Mouse (Mus musculus): ENCODE measurements around the gene Abhd8.

Abhd8 gene

GRCm38 (mm10) chr8:71463188-71464033 lies at the start of gene Abhd8:
TSS of gene Abhd8 (minus strand) at chr8:71463655.
- DNase-seq (ENCODE audit: low spot score) = peak; percentile 94

DNA sequence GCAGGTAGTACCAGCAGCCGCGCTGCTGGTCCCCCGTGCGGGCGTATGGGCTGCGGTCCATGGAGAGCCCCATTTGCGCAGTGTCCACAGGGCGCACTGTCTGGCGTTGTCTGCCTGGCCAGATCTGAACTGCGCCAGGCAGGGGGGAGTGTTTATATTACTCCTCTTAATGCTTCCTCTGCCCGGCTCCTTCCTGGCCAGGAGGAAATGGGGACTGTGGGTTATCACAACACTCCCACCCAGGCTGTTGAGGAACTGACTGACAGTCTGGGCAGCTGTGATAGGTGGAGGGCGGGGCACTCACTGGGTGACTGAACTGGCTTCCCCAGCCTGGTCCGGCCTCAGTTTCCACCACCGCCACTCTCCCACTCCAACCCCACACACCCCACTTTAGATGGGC lies 48.2 kb upstream of the Abhd8 start, which contains the start of gene Plvap:
TSS of gene Plvap (minus strand) at position 109 of the 400 bp plus-strand sequence.
- no peak for DNase-seq (ENCODE audit: low spot score)

- no peak for DNase-seq (ENCODE audit: low spot score)
Observed at GRCm38 (mm10) chr8:71509316-71509715, 45.9 kb upstream of the Abhd8 start.

DNA sequence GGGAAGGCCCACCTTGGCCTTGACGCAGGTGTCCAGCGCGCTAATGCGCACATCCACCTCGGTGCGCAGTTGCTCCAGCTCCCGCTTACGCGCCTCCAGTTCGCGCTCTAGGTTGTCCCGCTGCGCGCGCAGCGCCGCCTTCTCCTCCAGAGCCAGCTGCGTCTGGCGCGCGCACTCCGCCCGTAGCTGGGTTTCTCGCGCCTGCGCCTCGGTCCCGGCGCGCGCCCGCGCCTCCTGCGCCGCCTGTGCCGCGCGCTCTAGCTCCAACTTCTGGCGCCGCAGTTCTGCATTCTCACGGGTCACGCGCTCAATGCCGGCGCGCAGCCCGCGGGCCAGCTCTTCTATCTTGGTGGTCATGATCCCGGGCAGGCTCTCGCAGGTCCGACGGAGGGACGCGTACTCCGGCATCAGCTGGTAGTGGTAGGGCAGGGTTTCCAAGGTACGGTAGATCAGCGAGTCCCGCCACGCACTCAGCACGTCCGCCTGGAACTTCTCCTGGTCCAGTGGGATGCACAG lies 44.2 kb upstream of the Abhd8 start:
- DNase-seq (ENCODE audit: low spot score) = peak; percentile 67

- DNase-seq (ENCODE audit: low spot score) = peak; percentile 65
Observed at GRCm38 (mm10) chr8:71505979-71506378, 42.5 kb upstream of the Abhd8 start.

DNA sequence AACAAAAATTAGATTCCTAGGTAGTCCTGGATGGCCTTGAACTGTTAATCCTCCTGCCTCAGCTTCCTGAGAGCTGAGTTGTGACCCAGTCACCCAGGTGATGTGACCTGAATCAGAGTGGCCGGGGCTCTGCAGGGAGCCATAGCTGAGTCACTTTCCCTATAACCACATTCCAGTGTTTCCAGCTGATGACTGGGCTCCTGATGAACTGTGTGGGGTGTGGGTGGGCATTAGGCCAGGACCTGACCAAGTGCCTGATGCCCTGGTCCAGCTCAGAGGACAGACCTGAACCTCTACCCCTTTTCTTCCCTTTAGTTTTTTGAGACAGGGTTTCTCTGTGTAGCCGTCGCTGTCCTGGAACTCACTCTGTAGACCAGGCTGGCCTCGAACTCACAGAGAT lies 41.9 kb upstream of the Abhd8 start:
- DNase-seq (ENCODE audit: low spot score) = no peak

GRCm38 (mm10) chr8:71504349-71504748 lies 40.9 kb upstream of the Abhd8 start:
- DNase-seq (ENCODE audit: low spot score) = no peak

DNA sequence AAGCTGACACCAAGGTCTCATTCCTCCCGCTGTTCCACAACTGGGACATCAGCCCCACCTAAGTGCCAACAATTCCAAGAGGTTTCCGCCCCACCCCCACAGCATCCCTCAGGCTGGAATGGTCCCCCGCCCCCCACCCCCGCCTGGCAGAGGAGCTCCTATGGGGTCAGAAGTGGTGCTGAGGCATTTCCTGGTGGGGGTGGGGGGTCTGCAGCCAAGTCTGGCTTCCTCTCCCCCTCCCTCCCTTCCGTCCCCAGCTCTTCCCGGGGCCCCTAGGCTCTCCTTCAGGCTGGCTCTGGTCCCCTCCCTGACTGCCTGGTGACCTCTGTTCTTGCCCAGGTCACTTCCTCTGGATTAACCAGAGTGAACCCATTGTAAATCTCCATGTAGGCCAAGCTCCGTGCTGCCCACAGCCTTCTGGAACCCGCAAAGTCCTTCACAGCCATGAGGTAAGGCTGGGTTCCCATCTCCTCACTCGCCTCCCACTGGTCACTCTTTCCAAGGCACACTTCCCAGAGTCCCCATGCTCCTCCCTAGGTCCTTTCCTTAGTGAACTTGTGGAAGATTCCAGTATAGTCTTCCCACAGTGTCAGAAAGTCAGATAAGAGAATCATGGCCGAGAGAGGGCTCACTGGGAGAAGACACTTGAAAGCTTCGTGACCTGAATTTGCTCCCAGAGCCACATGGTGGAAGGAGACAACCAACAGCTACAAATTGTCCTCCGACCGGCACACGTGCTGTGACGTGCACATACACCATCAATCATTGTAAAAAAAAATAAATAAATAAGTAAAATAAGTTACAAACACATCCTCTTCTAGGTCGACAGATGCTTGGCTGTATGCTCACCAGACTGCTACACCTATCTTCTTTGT lies 35.6 kb upstream of the Abhd8 start:
- DNase-seq (ENCODE audit: low spot score) = no peak

- DNase-seq (ENCODE audit: low spot score) = no peak
Observed at GRCm38 (mm10) chr8:71497881-71498501, 34.5 kb upstream of the Abhd8 start.

GRCm38 (mm10) chr8:71497077-71497645 lies 33.7 kb upstream of the Abhd8 start:
- no peak for DNase-seq (ENCODE audit: low spot score)

DNA sequence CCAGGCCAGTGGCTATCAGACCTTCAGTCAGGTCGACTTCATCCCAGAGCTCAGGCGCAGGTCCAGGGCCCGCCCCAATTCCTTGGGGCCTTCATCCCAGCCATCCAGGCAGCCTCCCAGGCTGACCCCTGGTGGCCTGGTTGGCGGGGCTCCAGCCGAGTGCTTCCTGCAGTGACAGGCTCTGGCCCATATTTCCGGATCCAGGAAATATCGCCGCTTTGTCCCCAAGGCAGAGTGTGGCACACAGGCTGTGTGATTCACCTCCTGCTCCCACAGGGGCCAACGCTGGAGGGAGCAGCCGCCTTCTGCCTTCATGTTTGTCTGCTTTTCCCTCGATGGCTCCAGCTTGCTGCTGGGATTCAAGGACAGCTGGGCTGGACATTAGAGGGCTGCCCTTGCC lies 33.0 kb upstream of the Abhd8 start:
- DNase-seq (ENCODE audit: low spot score) = peak; percentile 84

DNA sequence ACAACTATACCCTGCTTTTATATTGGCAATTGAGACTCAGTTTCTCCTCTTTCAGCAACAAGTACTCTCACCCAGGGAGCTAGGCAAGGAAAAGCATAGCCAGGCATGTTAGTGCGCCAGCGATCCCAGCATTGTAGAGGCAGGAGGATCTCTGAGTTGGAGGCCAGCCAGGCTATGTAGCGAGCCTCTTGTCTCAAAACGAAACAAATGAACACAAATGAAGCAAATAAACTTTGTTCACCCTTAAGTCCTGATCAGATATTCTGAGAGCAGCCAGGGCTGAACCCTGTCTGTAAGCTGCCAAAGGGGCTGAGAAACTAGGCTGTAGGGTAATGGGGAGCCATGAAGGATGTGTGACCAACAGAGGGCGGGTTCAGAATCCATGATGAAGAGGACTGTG lies 32.4 kb upstream of the Abhd8 start:
- no peak for DNase-seq (ENCODE audit: low spot score)

DNA sequence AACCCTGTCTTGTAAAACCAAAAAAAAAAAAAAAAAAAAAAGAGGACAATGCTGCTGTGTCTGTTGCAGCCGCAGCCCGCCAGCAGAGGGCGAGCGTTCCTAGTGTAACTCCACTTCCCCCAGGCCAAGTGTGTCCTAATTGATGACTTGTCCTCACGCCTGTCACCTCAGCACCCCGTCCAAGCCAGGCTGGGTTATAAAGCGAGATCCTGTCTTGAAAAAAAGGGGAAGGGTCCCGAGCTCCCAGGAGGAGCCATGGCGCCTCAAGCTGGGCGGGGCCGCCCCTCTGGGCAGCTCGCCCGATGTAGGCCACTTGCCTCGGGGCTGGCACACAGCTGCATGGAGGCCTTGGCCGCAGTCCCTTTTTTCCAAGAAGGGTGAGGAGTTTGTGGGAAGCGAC lies 31.6 kb upstream of the Abhd8 start:
- DNase-seq (ENCODE audit: low spot score) = peak; percentile 74

GRCm38 (mm10) chr8:71488454-71488853 lies 25.0 kb upstream of the Abhd8 start:
- peak; percentile 81 for DNase-seq (ENCODE audit: low spot score)

GRCm38 (mm10) chr8:71487691-71488445 lies 24.4 kb upstream of the Abhd8 start, which contains the start of gene Gtpbp3:
TSS of gene Gtpbp3 (plus strand) at chr8:71488103.
- DNase-seq (ENCODE audit: low spot score) = peak; percentile 75

- no peak for DNase-seq (ENCODE audit: low spot score)
Observed at GRCm38 (mm10) chr8:71486136-71486529, 22.7 kb upstream of the Abhd8 start.

- peak; percentile 76 for DNase-seq (ENCODE audit: low spot score)
Observed at GRCm38 (mm10) chr8:71485142-71486135, 22.0 kb upstream of the Abhd8 start, which contains the start of gene Ano8. TSS of gene Ano8 (minus strand) at chr8:71485963.

GRCm38 (mm10) chr8:71484736-71485135 lies 21.3 kb upstream of the Abhd8 start:
- DNase-seq (ENCODE audit: low spot score) = no peak

- DNase-seq (ENCODE audit: low spot score) = no peak
Observed at GRCm38 (mm10) chr8:71483932-71484331, 20.5 kb upstream of the Abhd8 start.

DNA sequence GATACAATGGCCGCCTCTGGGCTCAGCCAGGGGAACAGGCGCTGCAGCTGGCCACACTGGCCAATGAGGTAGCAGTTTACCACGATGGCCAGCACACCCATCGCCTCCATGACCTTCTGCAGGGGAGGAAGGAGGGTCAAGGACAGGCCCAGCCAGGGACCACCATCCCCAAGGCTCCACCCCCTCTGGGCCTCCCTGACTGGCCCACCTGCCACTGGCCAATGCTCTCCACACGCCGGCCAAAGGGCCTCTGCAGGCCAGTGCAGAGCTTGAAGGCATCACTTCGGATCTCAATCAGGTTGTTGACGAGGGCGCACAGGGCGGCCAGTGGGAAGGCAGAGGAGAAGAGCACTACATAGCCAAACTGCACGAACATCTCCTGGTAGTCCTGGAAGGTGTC lies 15.5 kb upstream of the Abhd8 start:
- DNase-seq (ENCODE audit: low spot score) = no peak
